In genomic region chr6:37862893-37863292, GRCm38 (mm10) we compare ENCODE assay signal across 16 mouse cellular contexts. TPM values are rescaled to one million over a fixed set of nuclear protein-coding genes. Genes with fewer than 3 reads are reported as not detected.
DNase-seq lines count a peak whose midpoint lies in the region; ATAC-seq and TF ChIP-seq lines count a peak whose summit lies in the region.
"Had no signal": no experiment of that assay in that cellular context is flagged by ENCODE, and none has a peak within 500 bp of the region (broad histone marks: within the 10 kb centered on the region; RNA-seq: fewer than 3 reads in every experiment).

No protein-coding gene starts in this region.

- H3K4me3 ChIP-seq in G1E (ENCODE audit: low read depth, low read length) = no peak overlapping the region
- no peak overlapping the region for H3K4me3 ChIP-seq in liver, embryonic 15.5 days (replicated peaks)
- no peak overlapping the region for H3K4me3 ChIP-seq in midbrain, embryonic 14.5 days (replicated peaks; ENCODE audit: low read depth, low read length)
- no peak overlapping the region for H3K4me3 ChIP-seq in intestine, embryonic 16.5 days (ENCODE audit: low read length)
- no peak overlapping the region for H3K4me3 ChIP-seq in embryonic facial prominence, embryonic 10.5 days
- H3K4me3 ChIP-seq: limb, embryonic 12.5 days; neural tube, embryonic 12.5 days had no signal

- H3K36me3 ChIP-seq in G1E (replicated peaks) = no peaks in the 10 kb centered on the region
- no peaks in the 10 kb centered on the region for H3K36me3 ChIP-seq in liver, embryonic 15.5 days (replicated peaks)
- no peaks in the 10 kb centered on the region for H3K36me3 ChIP-seq in midbrain, embryonic 14.5 days (ENCODE audit: control insufficient read depth, insufficient read depth, low read length)
- H3K36me3 ChIP-seq in intestine, embryonic 16.5 days (ENCODE audit: control insufficient read depth, insufficient read depth, low read length) = no peaks in the 10 kb centered on the region
- no peaks in the 10 kb centered on the region for H3K36me3 ChIP-seq in embryonic facial prominence, embryonic 10.5 days (replicated peaks)
- H3K36me3 ChIP-seq: limb, embryonic 12.5 days; neural tube, embryonic 12.5 days had no signal

- no peak for TF ChIP-seq CTCF in G1E (IDR thresholded peaks at IDR 0.05; ENCODE audit: low read depth, low read length)

- H3K9ac ChIP-seq in liver, embryonic 15.5 days = no peak overlapping the region
- no peak overlapping the region for H3K9ac ChIP-seq in midbrain, embryonic 14.5 days (replicated peaks; ENCODE audit: low read length)
- H3K9ac ChIP-seq in intestine, embryonic 16.5 days (ENCODE audit: low read depth, low read length) = no peak overlapping the region
- H3K9ac ChIP-seq: limb, embryonic 12.5 days; neural tube, embryonic 12.5 days had no signal

- no peaks in the 10 kb centered on the region for H3K9me3 ChIP-seq in G1E (replicated peaks)
- H3K9me3 ChIP-seq in liver, embryonic 15.5 days (replicated peaks) = no peaks in the 10 kb centered on the region
- no peaks in the 10 kb centered on the region for H3K9me3 ChIP-seq in midbrain, embryonic 14.5 days (ENCODE audit: control insufficient read depth, low read length)
- H3K9me3 ChIP-seq in intestine, embryonic 16.5 days (ENCODE audit: control insufficient read depth, low read length) = no peaks in the 10 kb centered on the region
- no peaks in the 10 kb centered on the region for H3K9me3 ChIP-seq in embryonic facial prominence, embryonic 10.5 days
- H3K9me3 ChIP-seq: limb, embryonic 12.5 days; neural tube, embryonic 12.5 days had no signal

- ATAC-seq in G1E (ENCODE audit: extremely low read depth, insufficient number of reproducible peaks, low FRiP score, poor library complexity, severe bottlenecking) = peak; percentile 22; the same call in 1 of the 2 replicates
- ATAC-seq in liver, embryonic 15.5 days (ENCODE audit: insufficient read depth) = peak; percentile 93
- ATAC-seq in midbrain, embryonic 14.5 days (ENCODE audit: low FRiP score, low TSS enrichment) = no peak
- ATAC-seq in intestine, embryonic 16.5 days = no peak
- ATAC-seq: CD4-positive, CD25-positive, alpha-beta regulatory T cell, adult 4 months had no signal

- no peak overlapping the region for H3K4me2 ChIP-seq in liver, embryonic 15.5 days
- no peak overlapping the region for H3K4me2 ChIP-seq in midbrain, embryonic 14.5 days (ENCODE audit: low read length)
- no peak overlapping the region for H3K4me2 ChIP-seq in intestine, embryonic 16.5 days (ENCODE audit: low read depth, low read length)
- H3K4me2 ChIP-seq: limb, embryonic 12.5 days; neural tube, embryonic 12.5 days had no signal

- DNase-seq in 3T3-L1 (ENCODE audit: low read depth, low spot score) (peak; percentile 75), G1E (ENCODE audit: low spot score) (no peak)
- DNase-seq in c-Kit-positive CD71-positive TER-119-positive erythroid progenitor cells, embryonic 14.5 days (ENCODE audit: low spot score) = peak; percentile 66
- DNase-seq in gastrocnemius, adult 18-20 months (ENCODE audit: low spot score) = no peak
- DNase-seq in midbrain, embryonic 14.5 days = no peak
- no peak for DNase-seq in embryonic facial prominence, embryonic 10.5 days (ENCODE audit: low spot score)
- DNase-seq: cerebellum, adult 9-11 months; heart, postnatal 36 days; kidney, adult 9 months; right cerebral cortex, postnatal 4 days; thymus, adult 2 months had no signal

- peak overlapping the region; percentile 70; the same call in 1 of the 2 replicates for H3K27ac ChIP-seq in liver, embryonic 15.5 days (replicated peaks)
- H3K27ac ChIP-seq in midbrain, embryonic 14.5 days (replicated peaks; ENCODE audit: low read depth, low read length) = no peak overlapping the region
- no peak overlapping the region for H3K27ac ChIP-seq in intestine, embryonic 16.5 days (ENCODE audit: low read length)
- no peak overlapping the region for H3K27ac ChIP-seq in embryonic facial prominence, embryonic 10.5 days (replicated peaks)
- H3K27ac ChIP-seq: limb, embryonic 12.5 days; neural tube, embryonic 12.5 days had no signal

- WGBS in liver, embryonic 15.5 days (ENCODE audit: insufficient replicate concordance) = 35% methylated on average over 7 of the region's 7 CpGs
- WGBS in midbrain, embryonic 14.5 days = 89% methylated on average over 7 of the region's 7 CpGs
- WGBS in intestine, embryonic 16.5 days = 88% methylated on average over 7 of the region's 7 CpGs
- 90% methylated on average over 7 of the region's 7 CpGs for WGBS in embryonic facial prominence, embryonic 10.5 days

- no peaks in the 10 kb centered on the region for H3K27me3 ChIP-seq in G1E (ENCODE audit: insufficient read depth, low read length)
- H3K27me3 ChIP-seq in liver, embryonic 15.5 days = no peaks in the 10 kb centered on the region
- H3K27me3 ChIP-seq in midbrain, embryonic 14.5 days (ENCODE audit: control insufficient read depth, insufficient read depth, low read length) = no peaks in the 10 kb centered on the region
- no peaks in the 10 kb centered on the region for H3K27me3 ChIP-seq in intestine, embryonic 16.5 days (replicated peaks; ENCODE audit: control insufficient read depth, insufficient read depth, low read length)
- no peaks in the 10 kb centered on the region for H3K27me3 ChIP-seq in embryonic facial prominence, embryonic 10.5 days (replicated peaks; ENCODE audit: low read depth, poor library complexity, severe bottlenecking)
- H3K27me3 ChIP-seq: limb, embryonic 12.5 days; neural tube, embryonic 12.5 days had no signal

- peaks cover 5% of the 10 kb centered on the region; the same call in 1 of the 2 replicates for H3K4me1 ChIP-seq in G1E (ENCODE audit: insufficient read depth, low read depth, low read length)
- peaks cover 23% of the 10 kb centered on the region for H3K4me1 ChIP-seq in liver, embryonic 15.5 days (replicated peaks)
- H3K4me1 ChIP-seq in midbrain, embryonic 14.5 days (ENCODE audit: control insufficient read depth, insufficient read depth, low read length) = no peaks in the 10 kb centered on the region
- no peaks in the 10 kb centered on the region for H3K4me1 ChIP-seq in intestine, embryonic 16.5 days (ENCODE audit: control insufficient read depth, insufficient read depth, low read length)
- H3K4me1 ChIP-seq in embryonic facial prominence, embryonic 10.5 days = no peaks in the 10 kb centered on the region
- H3K4me1 ChIP-seq: limb, embryonic 12.5 days; neural tube, embryonic 12.5 days had no signal

RNA-seq across cellular contexts. Expression of gene Trim24, which starts 7.7 kb away (rescaled TPM):
- total RNA-seq in G1E (2014; fragmentation: Nextera tagmentation) (63.1 and 65.7 TPM in 2 replicates), G1E (2017) (24.1 and 25.0 TPM in 2 replicates)
- 7.0 and 9.1 TPM in 2 replicates for polyA plus RNA-seq in G1E (2012)
- polyA plus RNA-seq in liver, embryonic 15.5 days (2015; fragmentation: Nextera tagmentation; extraction: Ambion mirVana) = 3.0 and 3.3 TPM in 2 replicates
- 10 to 100 TPM; 38.6 to 39.2 TPM for total RNA-seq in gastrocnemius, adult 18-20 months (2021)
- polyA plus RNA-seq in midbrain, embryonic 14.5 days (2014; fragmentation: Nextera tagmentation; extraction: Ambion mirVana) = 34.0 and 43.5 TPM in 2 replicates
- polyA plus RNA-seq in intestine, embryonic 16.5 days (2015; fragmentation: Nextera tagmentation; extraction: Ambion mirVana) = 6.0 and 6.1 TPM in 2 replicates
- 20.4 and 20.7 TPM in 2 replicates for polyA plus RNA-seq in embryonic facial prominence, embryonic 10.5 days (2016; fragmentation: Nextera tagmentation; extraction: Ambion mirVana)

Comparison
In these comparisons a context has a peak if more than half of its experiments do, and no peak if none do; other contexts are left out.
1. DNase-seq: peak in 3T3-L1 (single experiment) and c-Kit-positive CD71-positive TER-119-positive erythroid progenitor cells, embryonic 14.5 days (single experiment); none in G1E (single experiment), gastrocnemius, adult 18-20 months (single experiment), midbrain, embryonic 14.5 days (single experiment) and embryonic facial prominence, embryonic 10.5 days (single experiment).
2. ATAC-seq: peak in G1E (single experiment) and liver, embryonic 15.5 days (single experiment); none in midbrain, embryonic 14.5 days (single experiment) and intestine, embryonic 16.5 days (single experiment).